Mouse (Mus musculus): Measurements from ENCODE around the gene Cgref1. TPM values are rescaled to one million over a fixed set of nuclear protein-coding genes. Genes with fewer than 3 reads are reported as not detected.

Cgref1 gene
- polyA plus RNA-seq (2012; fragmentation: generic; extraction: Trizol): 8.2 TPM
- long read RNA-seq, experiment 1, transcript Cgref1-201 (6 exons, 1,442 nt): major isoform, 5 of 8 reads
- long read RNA-seq, experiment 1, partial matches to known transcripts: 3 of 8 reads
- long read RNA-seq, experiment 1, other reads (novel, unspliced or antisense): 0 of 8 reads
- long read RNA-seq, experiment 2, transcript Cgref1-201 (6 exons, 1,442 nt): major isoform, 17 of 18 reads
- long read RNA-seq, experiment 2, partial matches to known transcripts: 0 of 18 reads
- long read RNA-seq, experiment 2, other reads (novel, unspliced or antisense): 1 of 18 reads

- no peaks in the 10 kb centered on the region for H3K36me3 ChIP-seq (ENCODE audit: control insufficient read depth, insufficient read depth)
- peak within 1 kb of the TSS; percentile 28 for H3ac ChIP-seq (ENCODE audit: control insufficient read depth, insufficient read length, low read depth)
- H3K79me2 ChIP-seq (ENCODE audit: control insufficient read depth, insufficient read depth): peaks cover 1% of the 10 kb centered on the region
- H3K79me3 ChIP-seq (ENCODE audit: low read depth): no peaks in the 10 kb centered on the region
- H3K4me3 ChIP-seq (ENCODE audit: insufficient read depth, poor library complexity, severe bottlenecking): no peak within 1 kb of the TSS
- TF ChIP-seq CTCF (IDR thresholded peaks at IDR 0.05; ENCODE audit: control insufficient read depth, insufficient read depth, insufficient read length): peak; percentile 50
- no peak for TF ChIP-seq USF1 (IDR thresholded peaks at IDR 0.05; ENCODE audit: low read depth)
- TF ChIP-seq MAX (IDR thresholded peaks at IDR 0.05): peak; percentile 34
- no peak for TF ChIP-seq FOSL1 (IDR thresholded peaks at IDR 0.05; ENCODE audit: insufficient read depth, low read length, poor library complexity, severe bottlenecking)
- no peaks in the 10 kb centered on the region for H3K27me3 ChIP-seq (ENCODE audit: control insufficient read depth, insufficient read depth, insufficient read length)
These were observed at the start of gene Cgref1 for GRCm38 (mm10) chr5:30944956-30945781. Gene Cgref1 (minus strand): TSS chr5:30945591.

- Histone ChIP-seq H3K27me3 (ENCODE audit: control insufficient read depth, insufficient read depth, insufficient read length) (no peaks in the 10 kb centered on the region), H3K36me3 (ENCODE audit: control insufficient read depth, insufficient read depth) (no peaks in the 10 kb centered on the region), H3K4me3 (ENCODE audit: insufficient read depth, poor library complexity, severe bottlenecking) (no peak overlapping the region), H3ac (ENCODE audit: control insufficient read depth, insufficient read length, low read depth) (no peak overlapping the region), H3K79me2 (ENCODE audit: control insufficient read depth, insufficient read depth) (no peaks in the 10 kb centered on the region), H3K79me3 (ENCODE audit: low read depth) (no peaks in the 10 kb centered on the region)
- TF ChIP-seq MYOG (IDR thresholded peaks at IDR 0.05; ENCODE audit: control insufficient read depth, extremely low read depth, insufficient read length) (no peak), CEBPB (IDR thresholded peaks at IDR 0.05; ENCODE audit: low read depth) (no peak), MYOD1 (IDR thresholded peaks at IDR 0.05; ENCODE audit: control insufficient read depth, insufficient read length, low read depth) (no peak), MAX (IDR thresholded peaks at IDR 0.05) (no peak), USF1 (IDR thresholded peaks at IDR 0.05; ENCODE audit: low read depth) (no peak), FOSL1 (IDR thresholded peaks at IDR 0.05; ENCODE audit: insufficient read depth, low read length, poor library complexity, severe bottlenecking) (no peak), CTCF (IDR thresholded peaks at IDR 0.05; ENCODE audit: control insufficient read depth, insufficient read depth, insufficient read length) (no peak)
These were observed 48.7 kb upstream of the Cgref1 start for GRCm38 (mm10) chr5:30994074-30994473.

- no peaks in the 10 kb centered on the region for H3K36me3 ChIP-seq (ENCODE audit: control insufficient read depth, insufficient read depth)
- TF ChIP-seq FOSL1 (IDR thresholded peaks at IDR 0.05; ENCODE audit: insufficient read depth, low read length, poor library complexity, severe bottlenecking) (no peak), CTCF (IDR thresholded peaks at IDR 0.05; ENCODE audit: control insufficient read depth, insufficient read depth, insufficient read length) (no peak), MAX (IDR thresholded peaks at IDR 0.05) (no peak), USF1 (IDR thresholded peaks at IDR 0.05; ENCODE audit: low read depth) (no peak)
- H3K27me3 ChIP-seq (ENCODE audit: control insufficient read depth, insufficient read depth, insufficient read length): no peaks in the 10 kb centered on the region
- H3K4me3 ChIP-seq (ENCODE audit: insufficient read depth, poor library complexity, severe bottlenecking): no peak overlapping the region
- no peaks in the 10 kb centered on the region for H3K79me3 ChIP-seq (ENCODE audit: low read depth)
- H3K79me2 ChIP-seq (ENCODE audit: control insufficient read depth, insufficient read depth): no peaks in the 10 kb centered on the region
- H3ac ChIP-seq (ENCODE audit: control insufficient read depth, insufficient read length, low read depth): no peak overlapping the region
These were observed 47.7 kb upstream of the Cgref1 start for GRCm38 (mm10) chr5:30992980-30993676.

GRCm38 (mm10) chr5:30982357-30982756, 37.0 kb upstream of the Cgref1 start:
- no peaks in the 10 kb centered on the region for H3K79me2 ChIP-seq (ENCODE audit: control insufficient read depth, insufficient read depth)
- no peaks in the 10 kb centered on the region for H3K36me3 ChIP-seq (ENCODE audit: control insufficient read depth, insufficient read depth)
- H3ac ChIP-seq (ENCODE audit: control insufficient read depth, insufficient read length, low read depth): no peak overlapping the region
- TF ChIP-seq USF1 (IDR thresholded peaks at IDR 0.05; ENCODE audit: low read depth): no peak
- TF ChIP-seq MYOD1 (IDR thresholded peaks at IDR 0.05; ENCODE audit: control insufficient read depth, insufficient read length, low read depth): no peak
- TF ChIP-seq MYOG (IDR thresholded peaks at IDR 0.05; ENCODE audit: control insufficient read depth, extremely low read depth, insufficient read length): no peak
- no peak for TF ChIP-seq FOSL1 (IDR thresholded peaks at IDR 0.05; ENCODE audit: insufficient read depth, low read length, poor library complexity, severe bottlenecking)
- H3K4me3 ChIP-seq (ENCODE audit: insufficient read depth, poor library complexity, severe bottlenecking): no peak overlapping the region
- no peaks in the 10 kb centered on the region for H3K27me3 ChIP-seq (ENCODE audit: control insufficient read depth, insufficient read depth, insufficient read length)
- no peaks in the 10 kb centered on the region for H3K79me3 ChIP-seq (ENCODE audit: low read depth)

GRCm38 (mm10) chr5:30974870-30975656, 29.7 kb upstream of the Cgref1 start:
- Histone ChIP-seq H3K36me3 (ENCODE audit: control insufficient read depth, insufficient read depth) (no peaks in the 10 kb centered on the region), H3K79me2 (ENCODE audit: control insufficient read depth, insufficient read depth) (no peaks in the 10 kb centered on the region), H3K79me3 (ENCODE audit: low read depth) (no peaks in the 10 kb centered on the region), H3K4me3 (ENCODE audit: insufficient read depth, poor library complexity, severe bottlenecking) (no peak overlapping the region), H3ac (ENCODE audit: control insufficient read depth, insufficient read length, low read depth) (no peak overlapping the region), H3K27me3 (ENCODE audit: control insufficient read depth, insufficient read depth, insufficient read length) (peaks cover 3% of the 10 kb centered on the region)
- TF ChIP-seq FOSL1 (IDR thresholded peaks at IDR 0.05; ENCODE audit: insufficient read depth, low read length, poor library complexity, severe bottlenecking): no peak
- no peak for TF ChIP-seq CTCF (IDR thresholded peaks at IDR 0.05; ENCODE audit: control insufficient read depth, insufficient read depth, insufficient read length)
- TF ChIP-seq USF1 (IDR thresholded peaks at IDR 0.05; ENCODE audit: low read depth): no peak
- no peak for TF ChIP-seq MYOD1 (IDR thresholded peaks at IDR 0.05; ENCODE audit: control insufficient read depth, insufficient read length, low read depth)
- TF ChIP-seq MYOG (IDR thresholded peaks at IDR 0.05; ENCODE audit: control insufficient read depth, extremely low read depth, insufficient read length): no peak
- TF ChIP-seq MAX (IDR thresholded peaks at IDR 0.05): no peak
- no peak for TF ChIP-seq CEBPB (IDR thresholded peaks at IDR 0.05; ENCODE audit: low read depth)

Data from C2C12 (cell line).